Mouse (Mus musculus): ENCODE measurements at regions not wholly inside any gene's neighbourhood (a gene's known extent, or its start where the extent isn't known, plus 50 kb on each side); places are given as distances from the start of the nearest gene placed in this dataset.

DNA sequence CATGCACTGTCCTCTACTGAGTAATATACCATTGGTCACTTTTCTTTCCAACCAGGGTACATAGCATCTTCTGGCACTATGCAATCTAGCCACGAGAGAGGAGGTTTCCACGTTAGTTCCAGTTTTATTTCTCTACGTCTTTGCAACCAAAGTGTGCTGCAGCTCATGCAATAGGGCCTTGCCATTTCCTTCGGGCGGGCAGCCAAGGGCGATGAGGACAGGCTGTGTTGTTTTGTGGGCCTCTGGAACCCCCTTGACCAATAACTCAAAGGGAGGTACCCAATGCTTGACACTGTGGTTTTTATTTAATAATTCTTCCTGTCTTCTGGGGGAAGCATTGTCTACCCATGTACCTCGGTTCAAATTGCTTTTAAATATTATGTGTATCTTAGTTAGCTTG lies 139.0 kb downstream of the Csl start:
- WGBS = 88% methylated on average over 7 of the region's 7 CpGs
- H3K27me3 ChIP-seq (ENCODE audit: poor library complexity, severe bottlenecking) = no peaks in the 10 kb centered on the region

DNA sequence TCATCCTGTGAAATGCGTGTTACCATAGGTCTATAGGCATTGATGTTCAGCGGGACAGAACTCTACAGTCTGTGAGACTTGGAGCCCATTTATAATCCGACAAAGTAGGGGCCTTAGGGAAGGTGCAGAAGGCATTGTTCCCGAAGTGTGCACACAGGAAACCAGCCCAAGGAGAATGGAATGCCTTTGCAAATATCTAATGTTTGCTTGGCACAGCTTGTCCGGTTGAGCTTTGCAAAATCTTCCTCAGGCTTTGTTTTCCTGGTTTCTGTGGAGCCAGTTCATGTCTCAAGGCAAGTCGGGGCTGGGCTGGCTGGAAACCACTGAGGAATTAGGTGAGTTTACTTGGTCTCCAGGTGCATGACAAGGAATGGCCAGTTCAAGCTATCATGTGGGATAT lies 132.1 kb downstream of the Csl start:
- no peak overlapping the region for H3K4me3 ChIP-seq
- no peaks in the 10 kb centered on the region for H3K27me3 ChIP-seq (ENCODE audit: poor library complexity, severe bottlenecking)
- H3K4me1 ChIP-seq = peaks cover 6% of the 10 kb centered on the region
- no peaks in the 10 kb centered on the region for H3K36me3 ChIP-seq (replicated peaks)
- H3K27ac ChIP-seq = no peak overlapping the region
- 88% methylated on average over 6 of the region's 6 CpGs for WGBS
- no peaks in the 10 kb centered on the region for H3K9me3 ChIP-seq
- DNase-seq (ENCODE audit: extremely low spot score, low spot score) = no peak

More for the DNA sequence above, 139.0 kb downstream of the Csl start:
- Histone ChIP-seq H3K27ac (no peak overlapping the region), H3K4me1 (no peaks in the 10 kb centered on the region), H3K9me3 (no peaks in the 10 kb centered on the region), H3K4me3 (no peak overlapping the region), H3K36me3 (replicated peaks) (no peaks in the 10 kb centered on the region)
- DNase-seq (ENCODE audit: extremely low spot score, low spot score) = no peak

DNA sequence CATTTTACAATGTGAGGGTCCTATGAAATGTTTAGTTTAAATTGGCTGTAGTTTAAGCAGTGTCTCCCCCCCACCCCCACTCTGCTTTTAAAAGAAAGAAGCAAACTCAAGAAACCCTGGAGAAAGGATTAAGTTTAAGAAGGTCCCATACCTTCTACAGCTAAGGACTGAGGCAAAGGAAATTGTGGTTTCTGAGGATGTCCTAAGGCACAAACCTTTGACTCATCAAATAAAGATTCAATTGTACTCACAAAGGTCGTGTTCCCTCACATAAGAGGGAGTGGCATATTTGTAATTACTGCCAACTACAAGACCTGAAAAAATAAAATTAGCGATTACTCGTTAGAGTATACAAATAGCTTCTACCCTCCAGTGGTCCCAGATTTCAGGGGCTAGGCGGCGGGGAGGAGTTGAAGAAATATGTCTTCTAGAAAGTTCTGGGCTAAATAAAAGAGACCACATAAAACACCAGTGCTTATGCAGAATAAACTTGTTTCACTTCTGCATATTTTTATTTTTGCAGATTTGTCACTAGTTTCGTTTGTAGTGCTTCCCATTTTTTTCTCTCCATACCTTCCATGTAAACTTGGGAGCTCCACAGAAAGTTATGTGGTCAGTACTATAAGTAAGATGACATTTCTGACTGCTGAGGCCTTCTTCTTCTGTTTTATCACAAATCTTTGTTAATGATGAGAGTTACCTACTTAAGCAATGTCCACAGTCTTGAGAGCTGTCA lies 127.0 kb downstream of the Csl start:
- peaks cover 6% of the 10 kb centered on the region for H3K4me1 ChIP-seq
- no peak for DNase-seq (ENCODE audit: extremely low spot score, low spot score)
- H3K27ac ChIP-seq = no peak overlapping the region
- H3K4me3 ChIP-seq = no peak overlapping the region
- no peaks in the 10 kb centered on the region for H3K9me3 ChIP-seq
- 73% methylated on average over 6 of the region's 6 CpGs for WGBS
- H3K27me3 ChIP-seq (ENCODE audit: poor library complexity, severe bottlenecking) = no peaks in the 10 kb centered on the region
- H3K36me3 ChIP-seq (replicated peaks) = no peaks in the 10 kb centered on the region

DNA sequence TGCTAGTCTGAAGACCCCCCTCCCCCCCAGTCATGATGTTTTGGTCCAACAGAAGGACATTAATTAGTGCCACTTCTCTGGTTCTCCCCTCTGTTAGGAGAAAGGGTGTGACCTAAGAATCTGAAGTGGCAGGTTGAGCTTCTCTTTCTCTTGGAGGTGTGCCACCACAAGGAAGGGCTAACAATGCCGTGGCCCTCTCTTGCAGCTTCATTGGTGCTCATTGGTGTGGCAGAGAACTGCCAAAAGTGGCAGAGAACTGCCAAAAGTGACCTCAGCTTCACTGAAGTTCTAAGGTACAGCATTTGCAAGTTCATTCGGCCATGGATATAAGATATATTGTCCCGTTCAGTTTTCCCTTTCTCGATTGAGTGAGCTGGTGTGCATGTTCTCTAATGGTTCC lies 123.7 kb downstream of the Csl start:
- no peak for DNase-seq (ENCODE audit: extremely low spot score, low spot score)
- WGBS = 91% methylated on average over 4 of the region's 4 CpGs
- Histone ChIP-seq H3K27me3 (ENCODE audit: poor library complexity, severe bottlenecking) (no peaks in the 10 kb centered on the region; the same call in 1 of the 2 replicates), H3K9me3 (no peaks in the 10 kb centered on the region), H3K36me3 (replicated peaks) (no peaks in the 10 kb centered on the region), H3K27ac (no peak overlapping the region), H3K4me3 (no peak overlapping the region), H3K4me1 (peaks cover 6% of the 10 kb centered on the region)

DNA sequence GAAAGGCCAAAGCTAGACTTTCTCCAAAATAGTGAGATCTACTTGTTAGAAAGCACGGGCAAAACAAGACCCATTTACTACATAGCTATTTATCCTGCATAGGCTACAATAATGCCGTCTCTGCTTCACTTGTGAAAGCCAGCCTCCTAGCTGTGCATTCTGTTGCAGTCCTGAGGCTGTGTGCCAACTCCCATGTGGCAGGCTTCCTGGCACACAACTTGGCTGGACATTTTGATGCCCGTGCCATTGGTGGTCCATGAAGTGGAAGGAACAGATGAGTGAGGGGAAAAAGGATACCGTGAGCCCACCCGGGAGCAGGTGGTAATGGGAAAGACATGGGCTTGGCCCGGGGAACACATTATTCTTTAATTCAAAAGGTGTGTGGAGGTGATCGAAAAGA lies 120.4 kb downstream of the Csl start:
- Histone ChIP-seq H3K27ac (no peak overlapping the region), H3K4me3 (no peak overlapping the region), H3K9me3 (no peaks in the 10 kb centered on the region), H3K4me1 (peaks cover 4% of the 10 kb centered on the region), H3K27me3 (ENCODE audit: poor library complexity, severe bottlenecking) (no peaks in the 10 kb centered on the region; the same call in 1 of the 2 replicates), H3K36me3 (replicated peaks) (no peaks in the 10 kb centered on the region)
- no peak for DNase-seq (ENCODE audit: extremely low spot score, low spot score)
- 89% methylated on average over 7 of the region's 7 CpGs for WGBS

DNA sequence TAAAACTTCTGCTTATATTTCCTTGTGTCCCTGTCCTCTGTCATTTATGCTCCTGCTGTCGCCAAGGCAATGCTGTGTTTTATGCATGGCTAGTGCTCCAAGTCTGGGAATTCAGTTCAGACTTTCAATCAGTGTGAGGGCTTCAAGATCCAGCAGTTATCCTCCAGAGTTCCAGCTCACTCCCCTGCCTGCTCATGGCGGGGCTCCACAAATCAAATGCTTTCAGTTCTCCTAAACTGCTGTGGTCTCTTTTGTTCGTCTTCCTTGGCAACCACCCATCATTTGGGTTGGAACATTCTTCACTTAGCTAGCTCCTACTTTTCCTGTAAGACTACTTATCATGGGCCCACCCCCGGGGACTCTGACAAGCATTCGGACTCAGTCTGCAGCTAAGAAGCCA lies 120.0 kb downstream of the Csl start:
- DNase-seq (ENCODE audit: extremely low spot score, low spot score) = no peak

DNA sequence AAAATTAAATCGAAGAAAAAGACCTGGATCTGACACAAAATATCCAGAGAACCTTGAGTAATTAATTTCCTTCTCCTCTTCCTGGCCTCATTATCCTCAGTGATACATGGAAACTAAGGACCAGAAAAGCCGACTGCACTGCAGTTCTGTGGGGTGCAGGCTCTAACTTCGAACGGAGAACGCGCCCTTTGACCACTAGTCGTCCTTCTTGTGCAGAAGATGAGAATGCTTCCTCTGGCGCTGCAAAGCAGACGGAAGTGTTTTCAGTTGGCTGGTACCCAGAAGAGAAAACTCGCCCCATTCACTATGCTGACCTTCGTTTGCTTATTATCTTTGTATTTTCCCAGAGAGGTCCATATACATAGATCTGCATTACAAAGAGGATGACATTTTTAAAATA lies 117.7 kb downstream of the Csl start:
- 15% methylated on average over 11 of the region's 11 CpGs for WGBS
- H3K36me3 ChIP-seq (replicated peaks) = no peaks in the 10 kb centered on the region
- no peaks in the 10 kb centered on the region for H3K9me3 ChIP-seq
- H3K27ac ChIP-seq = no peak overlapping the region
- peaks cover 4% of the 10 kb centered on the region for H3K4me1 ChIP-seq
- H3K4me3 ChIP-seq = no peak overlapping the region
- DNase-seq (ENCODE audit: extremely low spot score, low spot score) = peak; percentile 49
- no peaks in the 10 kb centered on the region; the same call in 1 of the 2 replicates for H3K27me3 ChIP-seq (ENCODE audit: poor library complexity, severe bottlenecking)

More for the DNA sequence above, 120.0 kb downstream of the Csl start:
- no peaks in the 10 kb centered on the region for H3K36me3 ChIP-seq (replicated peaks)
- 76% methylated on average over 5 of the region's 5 CpGs for WGBS
- peaks cover 4% of the 10 kb centered on the region for H3K4me1 ChIP-seq
- no peak overlapping the region for H3K27ac ChIP-seq
- H3K9me3 ChIP-seq = no peaks in the 10 kb centered on the region
- no peaks in the 10 kb centered on the region; the same call in 1 of the 2 replicates for H3K27me3 ChIP-seq (ENCODE audit: poor library complexity, severe bottlenecking)
- no peak overlapping the region for H3K4me3 ChIP-seq

DNA sequence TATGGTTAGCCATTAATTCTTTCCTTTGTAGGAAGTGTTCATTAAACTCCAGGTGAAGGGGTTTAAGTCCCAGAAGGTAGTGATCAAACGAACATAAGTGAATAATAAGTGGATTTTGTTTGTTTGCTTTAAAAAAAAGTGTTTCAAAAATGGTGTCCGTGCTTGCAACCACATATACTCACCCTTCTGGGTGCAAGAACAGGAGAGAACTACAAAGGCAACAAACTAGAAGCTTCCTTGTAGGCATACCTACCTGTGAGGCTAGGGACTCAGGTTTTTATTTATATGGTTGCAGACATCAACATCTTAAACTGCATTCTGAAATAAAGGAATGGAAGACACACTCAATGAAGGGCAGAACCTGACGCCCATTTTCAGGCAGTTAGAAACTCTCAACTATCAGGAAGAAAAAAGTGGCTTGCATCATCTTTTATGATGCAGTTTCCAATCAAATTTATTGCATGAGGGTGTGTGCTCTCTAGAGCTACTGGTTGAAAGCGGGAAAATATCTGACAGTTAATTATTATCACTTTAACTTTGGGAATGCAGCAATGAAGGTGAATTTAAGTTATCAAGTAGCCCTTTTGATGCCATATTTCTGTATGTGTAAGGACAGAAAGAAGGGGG lies 117.1 kb downstream of the Csl start:
- H3K4me3 ChIP-seq = no peak overlapping the region
- H3K36me3 ChIP-seq (replicated peaks) = no peaks in the 10 kb centered on the region
- no peaks in the 10 kb centered on the region for H3K9me3 ChIP-seq
- no peaks in the 10 kb centered on the region; the same call in 1 of the 2 replicates for H3K27me3 ChIP-seq (ENCODE audit: poor library complexity, severe bottlenecking)
- WGBS = 71% methylated on average over 4 of the region's 4 CpGs
- no peak for DNase-seq (ENCODE audit: extremely low spot score, low spot score)
- H3K27ac ChIP-seq = no peak overlapping the region
- peaks cover 4% of the 10 kb centered on the region for H3K4me1 ChIP-seq

DNA sequence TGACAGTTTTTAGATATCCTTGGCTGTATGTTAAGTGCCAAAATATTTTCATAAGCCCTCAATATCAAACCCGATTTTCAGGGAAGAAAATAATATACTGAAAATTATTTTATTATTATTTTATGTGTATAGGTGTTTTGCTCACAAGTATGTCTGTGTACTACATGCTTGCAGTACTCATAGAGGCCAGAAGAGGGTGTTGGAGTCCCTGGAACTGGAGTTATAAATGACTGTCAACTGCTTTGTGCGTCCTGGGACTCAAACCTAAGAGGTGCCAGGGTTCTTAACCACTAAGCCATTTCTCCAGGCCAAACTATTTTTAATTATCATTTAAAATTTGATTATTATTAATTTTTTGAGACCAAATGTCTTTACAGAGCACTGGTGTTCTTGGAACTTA lies 114.5 kb downstream of the Csl start:
- Histone ChIP-seq H3K27ac (no peak overlapping the region), H3K4me3 (no peak overlapping the region), H3K4me1 (peaks cover 4% of the 10 kb centered on the region), H3K9me3 (no peaks in the 10 kb centered on the region), H3K27me3 (ENCODE audit: poor library complexity, severe bottlenecking) (no peaks in the 10 kb centered on the region; the same call in 1 of the 2 replicates), H3K36me3 (replicated peaks) (no peaks in the 10 kb centered on the region)
- 57% methylated on average over 2 of the region's 2 CpGs for WGBS
- no peak for DNase-seq (ENCODE audit: extremely low spot score, low spot score)

DNA sequence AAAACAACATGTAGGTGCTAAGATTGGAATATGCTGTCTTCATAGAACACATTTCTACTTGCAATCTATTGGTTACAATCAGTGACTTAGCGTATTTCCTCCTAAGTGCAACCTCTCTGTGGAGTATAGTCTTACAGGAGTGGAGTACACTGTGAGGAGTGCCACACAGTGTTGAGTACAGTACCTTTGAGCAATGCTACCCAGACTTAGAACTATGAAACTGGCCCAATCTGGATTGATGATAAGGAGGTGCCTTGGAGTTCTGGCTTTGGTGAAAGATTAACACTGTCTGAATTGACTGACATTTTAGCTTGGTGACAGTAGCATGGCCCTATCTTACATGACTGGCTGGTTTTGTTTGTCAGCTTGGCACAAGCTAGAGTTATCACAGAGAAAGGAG lies 107.4 kb downstream of the Csl start:
- no peak overlapping the region for H3K4me3 ChIP-seq
- H3K36me3 ChIP-seq (replicated peaks) = no peaks in the 10 kb centered on the region
- no peaks in the 10 kb centered on the region for H3K4me1 ChIP-seq
- no peaks in the 10 kb centered on the region for H3K9me3 ChIP-seq
- no peak for DNase-seq (ENCODE audit: extremely low spot score, low spot score)
- no peaks in the 10 kb centered on the region for H3K27me3 ChIP-seq (ENCODE audit: poor library complexity, severe bottlenecking)
- whole genome bisulfite sequencing = 92% methylated on average over 1 of the region's 1 CpGs
- H3K27ac ChIP-seq = no peak overlapping the region

DNA sequence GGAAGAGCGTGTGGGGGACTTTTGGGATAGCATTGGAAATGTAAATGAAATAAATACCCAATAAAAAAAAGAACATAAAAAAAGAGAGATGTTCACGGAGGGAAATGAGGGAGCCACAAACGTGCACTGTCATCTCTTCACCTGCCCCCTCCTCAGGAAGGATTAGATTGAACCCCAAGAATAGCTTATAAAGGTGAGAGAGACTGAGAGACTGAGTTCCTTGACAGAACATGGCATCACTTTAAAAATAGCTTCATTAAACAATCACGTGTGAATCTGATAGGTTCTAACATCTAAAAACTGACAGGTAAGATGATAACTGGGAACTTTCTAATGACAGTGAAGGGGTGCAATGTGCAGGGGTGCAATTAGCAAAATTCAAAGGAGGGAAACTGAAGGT lies 105.2 kb downstream of the Csl start:
- no peaks in the 10 kb centered on the region for H3K36me3 ChIP-seq (replicated peaks)
- H3K27me3 ChIP-seq (ENCODE audit: poor library complexity, severe bottlenecking) = no peaks in the 10 kb centered on the region
- no peaks in the 10 kb centered on the region for H3K9me3 ChIP-seq
- no peak overlapping the region for H3K27ac ChIP-seq
- WGBS = 90% methylated on average over 4 of the region's 4 CpGs
- DNase-seq (ENCODE audit: extremely low spot score, low spot score) = no peak
- H3K4me1 ChIP-seq = no peaks in the 10 kb centered on the region
- no peak overlapping the region for H3K4me3 ChIP-seq

DNA sequence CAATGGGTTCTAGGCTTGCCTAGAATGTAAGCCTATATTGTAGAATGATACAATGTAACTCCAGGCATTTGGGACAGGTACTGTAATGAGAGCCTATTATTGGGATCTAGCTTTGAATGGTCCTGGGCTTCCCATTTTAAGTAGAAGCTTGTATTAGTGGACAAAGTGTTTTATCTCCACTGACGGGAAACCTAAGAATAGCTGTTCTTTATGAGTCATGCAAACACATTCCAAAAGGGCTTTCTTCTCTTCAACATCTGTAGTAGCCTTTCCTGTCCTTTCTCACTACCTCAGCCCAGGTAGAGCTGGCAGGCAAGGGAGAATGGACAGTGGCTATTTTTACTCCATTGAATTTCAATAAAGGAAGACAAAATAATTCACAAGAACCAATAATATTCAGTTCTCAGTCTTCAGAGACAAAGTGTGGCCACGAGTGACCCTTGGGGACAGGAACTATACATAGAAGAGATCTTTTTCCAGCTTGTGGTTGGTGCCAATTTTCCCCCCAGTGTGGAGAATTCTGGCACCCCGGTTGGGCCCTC lies 82.8 kb downstream of the Csl start:
- Histone ChIP-seq H3K27ac (no peak overlapping the region), H3K4me3 (no peak overlapping the region), H3K27me3 (ENCODE audit: poor library complexity, severe bottlenecking) (no peaks in the 10 kb centered on the region), H3K9me3 (no peaks in the 10 kb centered on the region), H3K4me1 (peaks cover 9% of the 10 kb centered on the region; the same call in 1 of the 2 replicates), H3K36me3 (replicated peaks) (no peaks in the 10 kb centered on the region)
- 81% methylated on average over 3 of the region's 3 CpGs for WGBS
- no peak for DNase-seq (ENCODE audit: extremely low spot score, low spot score)

DNA sequence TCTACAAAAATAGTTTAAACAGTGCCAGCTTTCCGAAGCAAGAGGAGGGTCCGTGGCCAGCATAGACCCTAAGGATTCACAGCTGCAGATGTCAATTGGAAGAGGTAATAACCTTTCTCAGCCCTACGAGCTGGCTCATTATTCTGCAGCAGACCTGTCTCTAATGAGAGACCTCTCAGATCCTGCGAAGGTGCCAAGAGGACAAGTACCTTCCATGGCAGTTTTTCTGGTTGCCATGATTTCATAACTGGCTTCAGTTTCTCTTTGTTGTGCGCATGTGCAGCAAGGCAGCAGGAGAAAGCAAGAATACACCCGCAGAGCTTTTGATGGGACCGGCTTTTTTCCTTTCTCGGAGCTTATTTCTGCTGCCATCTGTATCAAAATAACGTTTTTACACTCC lies 81.4 kb downstream of the Csl start:
- Histone ChIP-seq H3K9me3 (no peaks in the 10 kb centered on the region), H3K4me1 (peaks cover 24% of the 10 kb centered on the region), H3K27ac (no peak overlapping the region), H3K4me3 (no peak overlapping the region), H3K36me3 (replicated peaks) (no peaks in the 10 kb centered on the region), H3K27me3 (ENCODE audit: poor library complexity, severe bottlenecking) (no peaks in the 10 kb centered on the region)
- DNase-seq (ENCODE audit: extremely low spot score, low spot score) = no peak
- WGBS = 80% methylated on average over 9 of the region's 9 CpGs
